Mouse (Mus musculus) G1E (cell line): ENCODE results near the gene Dyx1c1. TPM values are rescaled to one million over a fixed set of nuclear protein-coding genes. Genes with fewer than 3 reads are reported as not detected.

Experiments used
- ATAC-seq: 2 replicates; pipeline ENCODE4 v1.8.0; 2016; ENCODE audit warnings: mild to moderate bottlenecking; ENCODE audit not compliant: insufficient number of reproducible peaks, poor library complexity, low FRiP score, severe bottlenecking; ENCODE audit errors: extremely low read depth
- DNase-seq: peaks from one replicate; pipeline ENCODE4 v3.0.0; 2012; ENCODE audit warnings: low spot score
- H3K27me3 ChIP-seq: 2 replicates; pipeline ENCODE4 v1.6.1; 2012; ENCODE audit warnings: mild to moderate bottlenecking, low read length, inconsistent platforms; ENCODE audit not compliant: insufficient read depth
- H3K36me3 ChIP-seq: replicated peaks from 2 replicates; pipeline ENCODE3; 2012; ENCODE audit warnings: mild to moderate bottlenecking, inconsistent platforms
- H3K4me1 ChIP-seq: 2 replicates; pipeline ENCODE4 v1.6.1; 2012; ENCODE audit warnings: low read depth, low read length, inconsistent platforms, mixed read lengths; ENCODE audit not compliant: insufficient read depth
- H3K4me3 ChIP-seq: 2 replicates; pipeline ENCODE4 v1.5.1; 2012; ENCODE audit warnings: low read depth, mild to moderate bottlenecking, inconsistent platforms, low read length, moderate library complexity, mixed read lengths
- H3K9me3 ChIP-seq: replicated peaks from 2 replicates; pipeline ENCODE4 v1.6.1; 2012; ENCODE audit warnings: inconsistent platforms
- CTCF ChIP-seq: IDR thresholded peaks from 2 replicates; pipeline ENCODE4 v1.5.1; 2012; ENCODE audit warnings: low read depth, low read length, inconsistent platforms, mixed read lengths
- GATA1 ChIP-seq: IDR thresholded peaks from 2 replicates; pipeline ENCODE4 v1.6.1; 2012; ENCODE audit warnings: borderline replicate concordance, low read length, inconsistent platforms, mixed read lengths
- GATA2 ChIP-seq: IDR thresholded peaks from 2 replicates; pipeline ENCODE4 v1.6.1; 2012; ENCODE audit warnings: low read depth, low read length, inconsistent platforms, borderline replicate concordance
- POLR2AphosphoS5 ChIP-seq: IDR thresholded peaks from 2 replicates; pipeline ENCODE4 v1.6.1; 2012; ENCODE audit warnings: low read depth, low read length, inconsistent platforms; ENCODE audit not compliant: insufficient replicate concordance
- TAL1 ChIP-seq: conservative IDR thresholded peaks from 2 replicates; pipeline ENCODE4 v1.6.1; 2012; ENCODE audit warnings: low read depth, low read length, inconsistent platforms, mixed read lengths
- polyA plus RNA-seq: library from polyadenylated mRNA; stranded (reverse); fragments of >175 nt; gene quantifications from 2 replicates; pipeline ENCODE4 v1.2.3, GENCODE M21; 2012
- total RNA-seq, 2 experiments: library from RNA; stranded (forward) in 1 of 2; stranded (reverse) in 1 of 2; fragments of 200-1000 nt in 1 of 2; fragments of >200 nt in 1 of 2; fragmentation: Nextera tagmentation in 1 of 2; gene quantifications; 2 replicates each; pipeline ENCODE4 v1.2.3; 2014 to 2017

The Dyx1c1 gene
- total and polyA plus RNA-seq, 3 experiments, result 0.22 to 1.9 TPM; not detected in 1

- Histone ChIP-seq H3K4me1 (no peaks in the 10 kb centered on the region), H3K27me3 (peaks cover 12% of the 10 kb centered on the region), H3K4me3 (no peak overlapping the region), H3K36me3 (no peaks in the 10 kb centered on the region), H3K9me3 (peaks cover 5% of the 10 kb centered on the region)
- TF ChIP-seq CTCF, result no peak
- TF ChIP-seq GATA2, result no peak
- TF ChIP-seq POLR2AphosphoS5, result no peak
- no peak for TF ChIP-seq TAL1
- TF ChIP-seq GATA1, result no peak
- no peak for DNase-seq
- ATAC-seq, result no peak
These were observed 32.7 kb upstream of the Dyx1c1 start for GRCm38 (mm10) chr9:72925935-72926258.

DNA sequence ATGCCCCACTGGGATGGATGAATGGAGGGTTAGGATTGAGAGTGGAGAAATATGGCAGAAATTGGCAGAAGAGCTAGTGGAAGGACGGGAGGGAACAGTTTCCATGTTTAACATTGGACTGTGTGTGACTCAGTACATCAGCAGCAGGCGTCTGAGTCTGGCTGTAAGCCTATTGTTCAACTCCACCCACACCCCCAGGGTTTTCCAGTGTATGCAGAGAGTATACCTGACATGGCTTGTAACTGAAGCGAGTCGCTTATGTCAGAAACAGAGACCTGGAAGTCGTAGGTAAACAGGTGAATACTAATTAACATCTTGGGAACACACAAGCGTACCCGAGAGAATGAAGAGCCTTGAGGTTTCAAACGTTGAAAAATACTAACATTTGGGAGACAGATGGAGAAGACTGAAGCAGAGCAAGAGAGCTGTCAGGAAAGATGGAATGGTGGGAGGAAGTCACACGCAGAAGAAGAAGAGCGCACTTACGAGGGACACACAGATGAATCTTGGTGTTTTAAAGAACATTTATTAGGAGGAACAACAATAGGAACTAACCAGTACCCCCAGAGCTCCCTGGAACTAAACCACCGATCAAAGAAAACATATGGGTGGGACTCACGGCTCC is 27.3 kb upstream of the Dyx1c1 start:
- peaks cover 6% of the 10 kb centered on the region; the same call in 1 of the 2 replicates for H3K27me3 ChIP-seq
- no peak for TF ChIP-seq GATA1
- TF ChIP-seq TAL1, result no peak
- no peak for TF ChIP-seq CTCF
- no peak for TF ChIP-seq GATA2
- no peak for TF ChIP-seq POLR2AphosphoS5
- ATAC-seq, result no peak

GRCm38 (mm10) chr9:72935309-72935708 is 23.3 kb upstream of the Dyx1c1 start:
- no peaks in the 10 kb centered on the region for H3K4me1 ChIP-seq
- H3K36me3 ChIP-seq, result no peaks in the 10 kb centered on the region
- peaks cover 12% of the 10 kb centered on the region; the same call in 1 of the 2 replicates for H3K27me3 ChIP-seq
- H3K9me3 ChIP-seq, result no peaks in the 10 kb centered on the region
- TF ChIP-seq CTCF, result no peak
- no peak for TF ChIP-seq POLR2AphosphoS5
- no peak for TF ChIP-seq GATA2
- TF ChIP-seq TAL1, result no peak
- no peak for TF ChIP-seq GATA1
- ATAC-seq (no peak), DNase-seq (no peak)
- H3K4me3 ChIP-seq, result no peak overlapping the region

More for the DNA sequence above, 27.3 kb upstream of the Dyx1c1 start:
- no peaks in the 10 kb centered on the region for H3K9me3 ChIP-seq
- no peaks in the 10 kb centered on the region for H3K4me1 ChIP-seq
- no peak overlapping the region for H3K4me3 ChIP-seq
- no peaks in the 10 kb centered on the region for H3K36me3 ChIP-seq
- no peak for DNase-seq

DNA sequence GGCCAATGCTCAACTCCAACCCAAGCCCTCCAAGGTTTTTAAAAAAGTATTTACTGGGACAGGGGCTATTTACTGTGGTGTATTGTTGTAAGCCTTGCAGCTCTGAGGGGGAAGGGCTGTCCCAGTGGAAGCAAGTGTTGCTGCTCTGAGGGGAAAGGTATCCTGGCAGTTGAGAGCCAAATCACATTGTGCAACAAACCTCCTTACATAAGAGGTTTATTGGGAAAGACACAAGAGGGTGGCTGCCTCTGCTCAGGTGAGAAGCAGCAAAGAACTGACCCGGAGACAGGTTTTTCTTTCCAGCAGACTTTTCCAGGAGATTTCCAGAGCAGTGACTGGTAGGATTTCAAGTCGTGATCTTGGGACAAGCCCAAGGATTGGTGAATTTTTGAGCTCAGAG is 22.3 kb upstream of the Dyx1c1 start:
- Histone ChIP-seq H3K27me3 (peaks cover 6% of the 10 kb centered on the region; the same call in 1 of the 2 replicates), H3K36me3 (no peaks in the 10 kb centered on the region), H3K9me3 (no peaks in the 10 kb centered on the region), H3K4me3 (no peak overlapping the region), H3K4me1 (no peaks in the 10 kb centered on the region)
- ATAC-seq, result no peak
- no peak for DNase-seq
- TF ChIP-seq CTCF, result no peak

DNA sequence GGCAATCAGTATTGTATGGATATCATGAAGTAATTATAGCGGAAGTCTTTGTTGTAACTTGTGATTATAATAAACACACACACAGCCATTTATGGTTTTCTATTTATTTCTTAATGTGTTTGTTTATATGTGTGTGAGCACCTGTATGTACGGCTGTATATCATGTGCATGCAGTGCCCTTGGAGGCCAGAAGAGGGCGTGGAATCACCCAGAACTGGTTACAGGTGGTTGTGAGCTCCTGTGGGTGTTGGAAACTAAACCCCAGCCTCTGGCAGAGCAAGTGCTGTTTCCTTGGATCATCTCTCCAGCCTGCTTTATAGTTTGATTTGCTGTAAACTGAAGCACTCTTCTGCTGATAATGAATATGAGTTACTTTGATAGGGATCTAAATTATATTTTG is 15.2 kb upstream of the Dyx1c1 start:
- DNase-seq, result no peak
- TF ChIP-seq GATA2 (no peak), CTCF (0 out of 2 replicates have a peak, but pooled peaks have one; percentile 22), GATA1 (no peak), TAL1 (no peak)
- Histone ChIP-seq H3K4me3 (no peak overlapping the region), H3K9me3 (peaks cover 4% of the 10 kb centered on the region; the same call in 1 of the 2 replicates), H3K4me1 (no peaks in the 10 kb centered on the region), H3K27me3 (peaks cover 13% of the 10 kb centered on the region), H3K36me3 (no peaks in the 10 kb centered on the region)
- no peak for ATAC-seq

GRCm38 (mm10) chr9:72944286-72944685 is 14.3 kb upstream of the Dyx1c1 start:
- DNase-seq (no peak), ATAC-seq (no peak)
- Histone ChIP-seq H3K36me3 (no peaks in the 10 kb centered on the region), H3K27me3 (peaks cover 14% of the 10 kb centered on the region), H3K4me1 (no peaks in the 10 kb centered on the region), H3K4me3 (no peak overlapping the region), H3K9me3 (peaks cover 4% of the 10 kb centered on the region; the same call in 1 of the 2 replicates)
- TF ChIP-seq CTCF (no peak), POLR2AphosphoS5 (no peak), TAL1 (no peak), GATA1 (no peak), GATA2 (no peak)

DNA sequence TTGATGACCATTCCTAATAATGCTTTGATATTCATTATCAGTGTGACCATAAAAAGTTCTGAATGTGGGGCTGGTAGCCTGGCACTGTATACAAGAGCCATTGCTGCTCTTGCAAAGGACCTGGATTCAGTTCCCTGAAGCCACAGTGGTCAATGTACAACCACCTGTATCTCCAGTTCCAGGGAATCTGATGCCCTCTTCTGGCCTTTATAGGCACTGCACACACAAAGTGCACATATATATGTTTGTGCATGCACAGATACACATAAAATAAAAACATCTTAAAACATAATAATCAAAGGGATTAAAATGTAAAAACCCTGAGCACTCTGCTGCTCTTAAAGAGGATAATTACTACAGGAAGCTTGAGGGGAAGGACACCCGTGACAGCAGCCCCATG is 11.6 kb upstream of the Dyx1c1 start:
- ATAC-seq (no peak), DNase-seq (no peak)
- TF ChIP-seq POLR2AphosphoS5 (no peak), CTCF (no peak), GATA1 (no peak), TAL1 (no peak), GATA2 (no peak)
- Histone ChIP-seq H3K4me3 (no peak overlapping the region), H3K9me3 (peaks cover 4% of the 10 kb centered on the region; the same call in 1 of the 2 replicates), H3K27me3 (peaks cover 16% of the 10 kb centered on the region), H3K4me1 (no peaks in the 10 kb centered on the region), H3K36me3 (no peaks in the 10 kb centered on the region)
